ENCODE assay signal across 38 mouse cellular contexts in genomic region chr3:88698834-88699233, GRCm38 (mm10). TPM values are rescaled to one million over a fixed set of nuclear protein-coding genes. Genes with fewer than 3 reads are reported as not detected.
"Had no signal": no experiment of that assay in that cellular context is flagged by ENCODE, and none has a peak within 500 bp of the region (broad histone marks: within the 10 kb centered on the region; RNA-seq: fewer than 3 reads in every experiment).

No protein-coding gene starts in this region.

- ATAC-seq: liver, embryonic 12.5 days; liver, postnatal 0 days; lung, postnatal 0 days; midbrain, embryonic 13.5 days; midbrain, embryonic 15.5 days; midbrain, embryonic 16.5 days had no signal

- DNase-seq: left cerebral cortex, postnatal 4 days; liver; liver, embryonic 13.5 days; liver, postnatal 0 days; lung, adult 18-20 months; lung, adult 2 months; lung, embryonic 14.5 days; lung, postnatal 10 days; lung, postnatal 14 days; lung, postnatal 36 days; lung, postnatal 4 days; midbrain, embryonic 14.5 days had no signal

- H3K27ac ChIP-seq: limb, embryonic 10.5 days; limb, embryonic 12.5 days; limb, embryonic 13.5 days; limb, embryonic 15.5 days; liver, embryonic 12.5 days; liver, embryonic 13.5 days; liver, embryonic 14.5 days; liver, embryonic 15.5 days; lung, embryonic 15.5 days; macrophage; midbrain, embryonic 10.5 days; midbrain, embryonic 12.5 days; midbrain, embryonic 13.5 days; midbrain, embryonic 15.5 days; neural tube, embryonic 12.5 days had no signal

- H3K9me3 ChIP-seq: limb, embryonic 10.5 days; limb, embryonic 12.5 days; limb, embryonic 13.5 days; limb, embryonic 15.5 days; liver, embryonic 12.5 days; liver, embryonic 13.5 days; liver, embryonic 15.5 days; lung, embryonic 15.5 days; megakaryocyte, embryonic 14.5 days; midbrain, embryonic 10.5 days; midbrain, embryonic 12.5 days; midbrain, embryonic 13.5 days; midbrain, embryonic 15.5 days; neural tube, embryonic 12.5 days had no signal

- H3K4me1 ChIP-seq: limb, embryonic 10.5 days; limb, embryonic 12.5 days; limb, embryonic 13.5 days; limb, embryonic 15.5 days; liver, embryonic 12.5 days; liver, embryonic 13.5 days; liver, embryonic 15.5 days; lung, embryonic 15.5 days; megakaryocyte, embryonic 14.5 days; midbrain, embryonic 10.5 days; midbrain, embryonic 12.5 days; midbrain, embryonic 13.5 days; midbrain, embryonic 15.5 days; neural tube, embryonic 12.5 days had no signal

- H3K4me2 ChIP-seq: limb, embryonic 12.5 days; limb, embryonic 13.5 days; limb, embryonic 15.5 days; liver, embryonic 11.5 days; liver, embryonic 12.5 days; liver, embryonic 13.5 days; liver, embryonic 15.5 days; lung, embryonic 14.5 days; lung, embryonic 15.5 days; midbrain, embryonic 11.5 days; midbrain, embryonic 12.5 days; midbrain, embryonic 13.5 days; midbrain, embryonic 15.5 days; neural tube, embryonic 12.5 days had no signal

- H3K4me3 ChIP-seq: limb, embryonic 10.5 days; limb, embryonic 12.5 days; limb, embryonic 13.5 days; limb, embryonic 15.5 days; liver, embryonic 12.5 days; liver, embryonic 13.5 days; liver, embryonic 15.5 days; lung, embryonic 15.5 days; megakaryocyte, embryonic 14.5 days; midbrain, embryonic 10.5 days; midbrain, embryonic 12.5 days; midbrain, embryonic 13.5 days; midbrain, embryonic 15.5 days; myocyte; neural tube, embryonic 12.5 days had no signal

- H3K9ac ChIP-seq: limb, embryonic 12.5 days; limb, embryonic 13.5 days; limb, embryonic 15.5 days; liver, embryonic 12.5 days; liver, embryonic 13.5 days; liver, embryonic 14.5 days; liver, embryonic 15.5 days; liver, postnatal 0 days; lung, embryonic 14.5 days; lung, embryonic 15.5 days; midbrain, embryonic 12.5 days; midbrain, embryonic 13.5 days; midbrain, embryonic 15.5 days; neural tube, embryonic 12.5 days had no signal

- H3K27me3 ChIP-seq: limb, embryonic 12.5 days; limb, embryonic 13.5 days; limb, embryonic 15.5 days; liver, embryonic 12.5 days; liver, embryonic 13.5 days; liver, embryonic 15.5 days; lung, embryonic 15.5 days; megakaryocyte, embryonic 14.5 days; midbrain, embryonic 12.5 days; midbrain, embryonic 13.5 days; midbrain, embryonic 15.5 days; neural tube, embryonic 12.5 days had no signal

RNA-seq across cellular contexts. Expression of gene Rxfp4, which starts 45.9 kb away (rescaled TPM):
- polyA plus RNA-seq: limb, embryonic 10.5 days; limb, embryonic 11.5 days; limb, embryonic 12.5 days; limb, embryonic 13.5 days; liver, adult 2 months; liver, embryonic 11.5 days; liver, embryonic 12.5 days; liver, embryonic 13.5 days; liver, embryonic 14.5 days; liver, embryonic 15.5 days; liver, embryonic 16.5 days; liver, postnatal 0 days; lung, embryonic 14.5 days; lung, embryonic 15.5 days; lung, embryonic 16.5 days; macrophage; midbrain, embryonic 10.5 days; midbrain, embryonic 12.5 days; midbrain, embryonic 13.5 days; midbrain, embryonic 14.5 days; midbrain, embryonic 15.5 days; midbrain, embryonic 16.5 days; midbrain, postnatal 0 days; myocyte; neural tube, embryonic 11.5 days; neural tube, embryonic 12.5 days had no signal
